Mouse (Mus musculus): ENCODE results near the gene Gm9918.

The Gm9918 gene
- long read RNA-seq, experiment 1 = 0 reads
- long read RNA-seq, experiment 2 = 0 reads

DNA sequence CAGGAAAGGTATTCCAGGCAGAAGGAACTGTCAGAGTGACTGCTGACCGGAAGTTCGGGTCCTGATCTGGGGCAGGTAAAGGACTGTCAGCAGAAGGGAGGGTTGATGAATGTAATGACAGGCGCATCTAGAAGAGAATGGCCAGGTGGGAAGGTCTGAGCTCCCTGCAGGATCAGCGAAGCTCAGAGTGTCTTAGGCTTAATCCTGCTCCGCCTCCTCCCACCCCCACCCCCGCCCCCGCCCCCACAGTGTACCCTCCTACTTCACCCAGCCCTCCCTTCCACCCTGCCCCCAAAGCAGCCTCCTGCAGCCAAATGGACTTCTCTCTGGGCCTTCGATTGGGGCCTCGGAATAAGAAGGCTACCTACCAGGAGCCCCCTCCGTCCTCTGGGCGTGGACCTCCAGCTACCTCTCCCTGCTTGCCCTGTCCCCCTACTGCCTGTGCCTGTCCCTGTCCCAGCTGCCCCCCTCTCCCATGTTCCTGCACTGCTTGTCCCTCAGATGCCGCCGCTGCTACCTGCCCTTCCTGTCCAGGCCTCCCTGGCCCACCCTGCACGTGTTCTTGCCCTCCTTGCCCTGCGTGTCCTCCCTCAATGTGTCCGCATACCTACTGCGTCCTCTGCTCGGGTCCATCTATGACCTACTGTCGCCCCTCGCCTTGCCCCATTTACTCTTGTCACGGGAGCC, at the start of gene Gm9918:
Gm9918 (plus strand) TSS at position 290 of the 687 bp plus-strand sequence.
- intact Hi-C loops (cut with DNase I) = no loop called here

DNA sequence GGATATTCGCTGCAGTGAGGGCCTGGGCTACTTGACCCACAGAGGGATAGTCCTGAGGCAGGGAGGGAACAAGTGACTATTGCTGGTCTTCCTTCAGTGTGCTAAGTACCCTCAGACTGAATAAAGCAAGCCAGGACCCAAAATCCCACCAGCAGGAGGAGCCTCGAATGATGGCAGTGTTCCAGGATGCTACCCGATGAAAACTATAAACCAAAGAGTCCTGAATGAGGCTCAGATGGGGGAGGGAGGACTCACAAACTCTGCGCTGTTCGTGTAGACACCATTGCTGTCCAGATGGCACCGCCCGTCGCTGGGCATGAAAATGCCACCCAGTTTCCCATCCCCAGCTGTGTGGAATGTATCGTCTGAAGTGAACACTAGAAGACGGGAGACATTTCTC, 48.0 kb upstream of the Gm9918 start:
- intact Hi-C loops (cut with DNase I) = loop anchor here (5.0 kb wide), 1 partner anchor 115 kb away; no protein-coding TSS in a partner anchor

DNA sequence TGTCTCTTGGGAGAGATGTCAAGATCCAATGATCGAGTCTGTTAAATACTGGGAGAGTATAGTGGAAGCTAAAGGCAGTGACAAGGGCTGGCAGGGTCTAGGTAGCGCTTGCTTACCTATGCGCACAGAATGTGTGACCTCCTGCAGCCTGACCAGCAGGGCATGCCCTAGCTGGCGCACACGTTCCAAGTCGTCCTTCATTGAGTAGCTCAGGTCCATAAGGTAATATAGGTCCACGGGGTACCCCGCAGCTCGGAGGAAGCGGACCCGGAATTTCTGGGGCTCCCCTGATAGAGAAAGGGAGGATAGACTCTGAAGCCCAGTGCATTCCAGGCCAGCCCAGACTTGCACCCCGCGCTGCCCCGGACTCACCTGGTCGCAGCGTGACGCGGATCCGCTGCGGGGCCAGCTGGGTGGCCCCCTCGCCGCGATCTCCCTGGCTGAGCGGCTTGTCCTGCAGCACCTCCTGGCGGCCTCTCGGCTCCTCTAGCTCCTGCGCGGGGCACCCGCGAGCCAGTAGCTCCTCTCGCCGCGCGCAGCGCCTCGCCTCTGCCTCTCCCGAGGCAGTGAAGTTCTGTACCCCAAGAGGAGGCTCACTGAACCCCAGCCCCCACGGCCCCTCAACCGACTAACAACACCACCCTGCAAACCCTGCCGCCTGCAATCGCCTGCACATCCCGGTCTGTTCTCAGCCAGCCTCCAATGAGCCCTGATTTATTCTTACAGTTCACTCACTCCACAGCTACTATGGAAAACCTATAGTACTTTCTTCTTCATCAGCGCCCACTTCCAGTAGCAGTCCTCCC, 46.0 kb upstream of the Gm9918 start:
- intact Hi-C loops (cut with DNase I) = loop anchor here (2.0 to 5.0 kb wide), 2 partner anchors 46 to 117 kb away; no protein-coding TSS in a partner anchor

DNA sequence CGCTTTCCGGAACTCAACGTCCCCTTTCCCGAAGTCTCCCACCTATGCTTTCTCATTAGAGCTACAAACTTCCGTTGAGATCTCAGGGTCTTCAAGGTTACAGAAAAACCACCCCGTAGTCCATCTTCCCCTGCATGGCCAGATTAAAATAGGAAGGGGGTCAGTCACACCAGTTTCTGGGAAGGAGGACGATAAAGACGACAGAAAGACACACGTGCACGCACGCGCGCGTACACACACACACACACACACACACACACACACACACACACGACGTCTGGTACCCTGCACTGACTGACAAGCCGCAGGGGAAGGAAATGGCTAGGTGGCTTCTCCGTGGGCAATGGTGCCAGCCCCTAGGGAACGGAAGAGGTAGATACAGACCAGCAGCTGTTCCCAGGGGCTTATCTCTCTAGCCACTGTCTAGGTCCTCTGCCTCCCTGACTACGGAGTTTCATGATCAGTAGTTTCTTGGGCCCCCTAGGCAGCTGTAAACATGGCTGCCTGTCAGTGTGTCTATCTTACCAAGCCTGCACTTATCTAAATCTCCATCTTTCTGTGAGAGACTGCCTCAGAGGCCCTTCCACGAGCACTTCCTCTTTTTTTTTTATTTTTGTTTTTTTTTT, 45.3 kb upstream of the Gm9918 start:
- intact Hi-C loops (cut with DNase I) = loop anchor here (2.0 to 5.0 kb wide), 2 partner anchors 46 to 118 kb away; no protein-coding TSS in a partner anchor

DNA sequence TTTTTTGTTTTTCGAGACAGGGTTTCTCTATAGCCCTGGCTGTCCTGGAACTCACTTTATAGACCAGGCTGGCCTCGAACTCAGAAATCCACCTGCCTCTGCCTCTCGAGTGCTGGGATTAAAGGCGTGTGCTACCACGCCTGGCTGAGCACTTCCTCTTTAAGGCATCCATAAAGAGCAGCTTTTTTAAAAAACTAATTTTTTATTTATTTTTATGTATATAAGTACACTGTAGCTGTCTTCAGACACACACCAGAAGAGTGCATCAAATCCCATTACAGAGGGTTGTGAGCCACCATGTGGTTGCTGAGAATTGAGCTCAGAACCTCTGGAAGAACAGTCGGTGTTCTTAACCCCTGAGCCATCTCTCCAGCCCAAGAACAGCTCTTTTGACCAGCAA, 44.7 kb upstream of the Gm9918 start:
- intact Hi-C loops (cut with DNase I) = loop anchor here (2.0 kb wide), 1 partner anchor 47 kb away; no protein-coding TSS in a partner anchor

DNA sequence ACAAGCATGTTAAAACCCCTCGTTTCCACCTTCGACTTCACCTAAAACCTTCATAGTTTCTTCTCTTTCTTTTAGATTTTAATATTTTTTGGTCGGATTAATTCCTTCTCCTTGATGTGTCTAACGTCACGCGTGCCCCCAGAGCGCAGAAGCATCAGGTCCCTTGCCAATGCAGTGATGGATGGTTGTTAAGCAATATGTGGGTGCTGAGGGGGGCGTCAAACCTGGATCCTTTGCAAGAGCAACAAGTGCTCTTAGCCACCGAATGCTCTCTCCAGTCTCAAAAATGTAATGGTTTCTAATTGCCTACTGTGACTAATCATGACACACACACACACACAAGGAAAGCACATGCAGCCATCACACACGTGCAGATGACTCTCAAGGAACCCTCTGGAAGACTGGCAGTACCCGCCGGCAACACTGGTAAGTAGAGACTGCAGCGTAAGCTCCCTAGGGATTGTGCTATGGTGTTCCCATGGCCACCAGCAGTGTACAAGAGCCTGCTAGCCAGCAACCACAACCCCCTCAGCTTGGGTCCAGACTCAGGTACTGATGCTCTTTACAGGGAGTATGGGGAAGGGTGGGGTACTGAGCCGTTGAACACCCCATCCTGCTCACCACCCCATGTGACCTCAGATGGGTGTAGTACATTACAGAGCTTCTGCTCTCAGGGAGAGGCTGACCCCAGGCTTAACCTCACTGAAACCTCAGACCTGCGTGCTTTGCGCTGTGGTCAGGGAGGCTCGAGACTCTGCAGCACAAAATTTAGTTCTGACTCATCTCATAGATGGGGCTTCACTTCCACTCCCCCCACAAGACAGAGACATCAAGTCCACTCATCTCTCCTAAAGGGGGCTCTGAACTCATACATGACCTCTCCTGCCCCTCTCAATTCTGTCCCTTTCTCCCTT, 39.7 kb upstream of the Gm9918 start:
- intact Hi-C loops (cut with DNase I) = no loop called here

DNA sequence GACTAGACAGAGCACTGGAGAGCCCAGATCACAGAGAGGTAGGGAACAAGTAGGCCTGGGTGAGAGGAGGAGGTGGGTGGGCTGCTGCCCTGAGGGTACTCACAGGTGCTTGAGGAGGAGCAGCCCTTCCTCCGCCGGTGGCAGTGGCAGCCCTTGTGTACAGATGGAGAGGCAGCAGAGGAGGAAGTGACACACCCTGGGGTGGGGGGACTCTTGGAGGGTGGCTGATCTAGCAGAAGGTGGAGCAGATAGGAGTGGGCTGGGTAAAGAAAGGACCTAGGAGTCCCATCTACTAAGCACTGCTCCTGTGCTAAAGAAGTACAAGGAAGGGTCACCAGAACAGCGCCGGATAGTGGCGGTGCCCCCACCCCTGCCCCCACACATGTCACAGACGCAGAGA, 38.6 kb upstream of the Gm9918 start, which contains the start of gene Itgb7:
Itgb7 (minus strand) TSS at position 197 of the 400 bp plus-strand sequence.
- intact Hi-C loops (cut with DNase I) = no loop called here

DNA sequence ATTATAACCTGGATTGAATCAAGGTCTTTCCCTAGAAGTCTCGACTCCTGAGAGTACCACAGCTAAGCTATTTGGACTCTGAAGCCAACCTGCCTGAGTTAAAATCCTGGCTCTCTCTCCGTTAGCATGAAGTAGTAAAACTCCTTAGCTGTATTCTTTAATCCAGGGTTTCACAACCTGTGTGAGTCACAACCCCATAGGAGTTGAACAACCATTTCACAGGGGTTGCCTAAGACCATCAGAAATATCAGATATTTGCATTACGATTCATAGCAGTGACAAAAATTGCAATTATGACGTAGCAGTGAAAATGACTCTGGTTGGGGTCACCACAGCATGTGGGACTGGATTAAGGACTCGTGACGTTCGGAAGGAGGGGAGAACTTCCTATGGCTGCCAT, 37.6 kb upstream of the Gm9918 start:
- intact Hi-C loops (cut with DNase I) = no loop called here

DNA sequence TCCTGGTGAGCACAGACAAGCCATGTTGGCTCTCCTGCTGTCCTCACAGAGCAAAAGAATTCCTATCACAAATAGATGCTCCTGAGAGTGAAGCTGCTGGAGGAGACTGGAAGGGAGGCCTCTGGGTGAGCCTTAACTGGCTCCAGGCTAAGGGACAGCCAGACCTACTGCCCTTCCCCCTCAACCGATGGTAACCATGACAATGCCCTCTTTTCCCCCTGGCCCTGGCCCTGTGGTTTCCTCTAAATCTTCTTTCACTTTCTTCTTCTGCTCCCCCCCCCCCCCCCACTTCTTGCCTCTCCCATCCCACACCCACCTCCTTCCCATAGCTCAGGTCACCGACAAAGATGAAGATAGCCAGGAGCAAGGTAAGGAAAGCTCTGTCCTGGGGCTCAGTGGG, 36.5 kb upstream of the Gm9918 start:
- intact Hi-C loops (cut with DNase I) = no loop called here

DNA sequence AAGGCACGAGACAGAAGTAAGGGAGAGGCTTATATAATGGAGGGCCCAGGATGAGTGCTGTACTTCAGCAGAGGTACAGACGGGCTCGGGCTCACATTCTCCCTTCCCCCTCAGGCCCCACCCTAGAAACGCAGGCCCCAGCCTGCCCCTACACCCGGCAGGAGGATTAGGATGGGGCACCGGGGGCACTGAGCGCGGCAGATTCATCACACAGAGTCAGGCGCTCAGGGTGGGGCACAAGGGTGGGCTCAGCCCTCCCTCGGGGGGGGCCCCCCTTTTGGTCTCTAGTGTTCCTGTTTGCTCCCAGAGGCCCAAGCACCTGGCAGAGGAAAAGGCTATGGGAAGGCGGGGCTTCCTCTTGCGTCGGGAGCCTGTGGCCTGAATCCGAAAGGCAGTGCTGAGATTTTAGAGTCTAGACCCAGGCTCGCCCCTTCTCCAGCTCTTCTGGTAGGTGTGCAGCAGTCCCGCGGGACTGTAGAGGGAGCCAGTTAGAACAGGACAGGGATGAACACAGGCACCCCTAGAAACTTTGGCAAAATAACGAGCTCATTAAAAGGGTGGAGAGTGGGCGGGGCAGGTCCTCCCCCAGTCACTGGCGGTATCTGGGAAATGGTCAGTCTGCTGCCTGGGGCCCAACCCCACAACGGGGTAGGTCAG, 34.9 kb upstream of the Gm9918 start:
- intact Hi-C loops (cut with DNase I) = no loop called here

DNA sequence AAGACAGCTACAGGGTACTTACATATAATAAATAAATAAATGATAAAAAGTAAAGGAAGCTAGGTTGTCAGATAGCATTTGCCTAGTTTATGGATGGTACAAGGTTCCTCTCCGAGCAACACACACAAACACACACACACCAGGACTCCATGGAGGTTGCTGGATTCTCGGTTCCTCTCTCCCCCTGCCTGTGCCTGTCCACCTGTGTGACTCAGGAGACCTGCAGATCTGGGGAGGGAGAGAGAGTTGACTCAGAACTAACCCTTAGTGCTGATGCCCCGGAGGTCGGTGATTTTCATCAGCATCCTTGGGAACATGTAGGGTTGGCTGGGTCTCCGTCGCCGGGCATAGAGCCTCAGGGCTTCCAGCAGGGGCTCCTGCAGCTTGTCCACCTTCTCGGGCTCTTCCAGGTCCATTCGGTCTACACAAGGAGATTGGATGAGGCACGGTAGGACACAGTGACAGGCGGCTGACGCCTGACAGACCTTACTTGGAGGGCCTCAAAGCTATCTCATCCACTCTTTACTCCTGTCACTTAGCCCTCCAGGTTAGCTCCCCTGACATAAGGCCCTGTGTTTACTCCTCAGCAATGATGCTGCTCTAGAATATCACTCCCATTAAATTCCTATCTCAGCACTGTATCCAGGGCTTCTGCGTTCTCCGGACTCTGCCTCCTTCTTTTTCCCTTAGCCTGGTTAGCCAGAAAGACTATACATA, 31.7 kb upstream of the Gm9918 start:
- intact Hi-C loops (cut with DNase I) = loop anchor here (1.0 to 2.0 kb wide), 2 partner anchors 34 to 78 kb away; no protein-coding TSS in a partner anchor

DNA sequence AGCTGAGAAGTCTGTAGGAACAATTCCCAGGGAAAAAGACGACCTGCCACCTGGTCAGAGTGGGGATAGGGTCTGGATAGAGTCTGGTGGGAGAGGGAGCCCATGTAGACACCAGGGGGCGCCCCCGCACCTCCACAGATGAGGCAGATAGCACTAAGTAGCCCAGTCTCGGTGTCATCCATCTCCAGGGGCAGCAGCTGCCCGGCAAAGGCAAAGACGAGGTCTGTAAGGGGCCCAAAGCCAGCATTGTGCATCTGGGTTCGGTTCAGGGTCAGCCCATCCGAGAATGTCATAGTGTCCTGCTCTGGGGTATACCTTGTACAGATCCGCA, 31.1 kb upstream of the Gm9918 start:
- intact Hi-C loops (cut with DNase I) = loop anchor here (1.0 to 2.0 kb wide), 2 partner anchors 34 to 77 kb away; no protein-coding TSS in a partner anchor

DNA sequence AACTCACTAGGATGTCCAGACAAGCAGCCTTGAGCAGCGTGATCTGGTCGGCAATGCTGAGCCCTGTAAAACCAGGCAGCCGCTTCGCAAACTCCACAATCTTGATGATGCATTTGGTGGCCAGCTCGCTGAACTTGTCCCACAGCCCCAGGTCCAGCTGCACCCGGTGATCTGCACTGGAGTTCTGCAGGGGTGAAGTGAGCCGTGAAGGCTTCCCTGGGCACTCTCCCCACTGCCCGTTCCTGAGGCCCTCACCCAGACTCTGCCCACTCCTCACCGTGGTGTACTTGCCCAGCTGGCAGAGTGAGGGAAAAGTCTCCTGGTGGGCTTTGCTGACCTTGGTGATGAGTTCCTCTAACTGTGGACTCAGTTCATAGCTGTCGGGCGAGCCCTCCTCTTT, 30.5 kb upstream of the Gm9918 start:
- intact Hi-C loops (cut with DNase I) = loop anchor here (1.0 to 2.0 kb wide), 3 partner anchors 33 to 76 kb away; partner anchors contain the start of gene Mfsd5

DNA sequence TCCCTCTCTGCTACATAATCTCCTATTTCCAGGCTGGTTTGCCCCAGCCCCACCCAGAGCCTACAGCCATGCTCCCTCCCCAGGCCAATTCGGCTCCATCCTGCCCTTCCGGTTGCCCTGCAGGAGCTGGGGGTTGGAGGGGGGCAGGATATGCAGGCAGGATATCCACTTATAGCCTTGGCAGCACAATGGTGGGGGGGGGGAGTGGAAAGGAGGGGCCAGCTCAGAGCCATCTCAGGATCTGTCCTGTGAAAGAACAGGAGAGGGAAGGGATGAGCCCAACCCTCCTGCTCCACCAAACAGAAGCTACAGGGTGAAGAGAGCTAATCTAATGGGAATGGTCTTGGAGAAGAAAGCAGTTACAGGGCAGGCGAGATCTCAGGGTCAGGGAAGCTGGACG, 29.8 kb upstream of the Gm9918 start:
- intact Hi-C loops (cut with DNase I) = loop anchor here (2.0 kb wide), 1 partner anchor 38 kb away; the partner anchor contains the start of gene Mfsd5

DNA sequence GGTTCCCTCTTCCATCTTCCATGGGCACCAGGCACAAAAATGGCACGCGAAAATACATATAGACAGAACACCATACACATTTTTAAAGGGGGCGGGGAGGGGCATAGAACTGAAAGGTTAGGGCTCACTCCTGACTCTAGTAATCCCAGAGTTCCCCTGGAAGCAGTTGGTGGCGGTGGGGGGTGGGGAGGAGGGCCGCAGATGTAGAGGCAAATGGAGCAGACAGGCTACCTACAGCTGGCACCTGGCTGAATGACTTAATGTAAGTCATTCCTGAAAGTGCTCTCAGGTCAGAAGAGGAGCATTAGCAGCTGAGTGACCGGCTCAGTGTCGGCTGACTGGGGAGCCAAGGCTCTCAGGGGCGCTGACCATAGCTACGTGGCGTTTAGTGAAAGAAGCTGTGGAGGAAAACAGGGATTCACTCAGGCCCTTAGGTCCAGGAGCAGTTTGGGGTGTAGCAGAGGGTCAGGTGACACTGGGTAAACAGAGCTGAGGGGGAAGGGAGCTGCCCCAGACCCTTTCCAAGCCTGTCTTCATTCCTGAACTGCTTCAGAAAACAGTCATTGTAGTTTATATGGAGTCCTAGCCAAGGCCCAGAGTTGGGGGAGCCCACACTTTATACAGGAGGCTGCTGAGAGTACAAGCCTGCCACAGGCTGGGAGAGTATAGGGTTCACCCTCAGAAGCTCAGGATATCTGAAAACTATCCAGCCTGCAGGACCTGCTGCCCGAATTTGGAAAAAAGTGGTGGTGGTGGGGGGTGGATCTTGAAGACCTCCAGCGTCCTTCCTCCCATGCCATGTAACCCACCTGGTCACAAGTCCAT, 27.7 kb upstream of the Gm9918 start:
- intact Hi-C loops (cut with DNase I) = no loop called here

DNA sequence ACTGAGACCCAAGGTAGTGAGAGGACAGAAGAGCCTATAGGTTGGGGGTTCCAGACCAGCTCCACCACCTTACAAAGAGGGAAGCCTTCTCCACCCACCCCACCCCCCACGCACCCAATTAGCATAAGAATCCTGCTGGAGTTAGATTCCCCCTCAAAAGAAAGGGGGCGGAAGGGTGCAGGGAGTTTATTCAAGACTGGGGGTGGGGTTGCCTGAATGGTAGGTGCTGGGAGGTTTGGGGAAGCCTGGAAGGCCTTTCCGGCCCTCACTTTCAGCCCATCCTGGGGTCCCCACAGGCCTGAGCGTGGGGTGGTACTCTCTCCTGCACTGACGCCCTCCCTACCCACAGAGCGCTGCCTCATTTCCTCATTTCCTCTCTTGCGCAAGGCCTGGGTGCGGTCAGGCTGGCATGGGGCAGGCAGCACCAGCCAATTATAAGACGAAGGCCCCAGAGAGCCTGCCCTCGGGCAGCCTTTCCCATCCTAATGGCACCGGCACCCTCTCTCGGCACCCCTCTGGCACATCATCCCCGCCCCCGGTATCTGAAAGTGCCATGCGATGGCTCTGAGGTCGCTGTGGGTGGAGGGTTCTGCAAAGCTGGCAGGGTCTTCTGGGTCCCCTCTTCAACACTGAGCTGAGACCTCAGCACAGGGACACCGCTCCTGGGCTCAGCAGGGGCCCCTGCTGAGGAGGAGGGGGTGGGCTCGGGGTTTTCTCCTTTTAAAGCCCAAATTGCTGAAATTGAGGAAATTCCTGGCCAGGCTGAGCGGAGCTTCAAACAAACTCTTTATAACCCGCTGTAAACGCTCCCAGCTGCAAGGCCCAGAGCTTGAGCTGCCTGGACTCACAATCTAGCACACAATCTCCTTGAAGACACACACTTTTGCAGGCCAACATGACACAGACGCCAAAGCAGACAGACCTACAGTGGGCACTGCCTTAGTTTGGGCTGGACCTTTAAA, 26.9 kb upstream of the Gm9918 start:
- intact Hi-C loops (cut with DNase I) = no loop called here

Measured in adrenal gland (tissue).